Comparison of ENCODE assay signal across 8 mouse cellular contexts in the genomic region with DNA sequence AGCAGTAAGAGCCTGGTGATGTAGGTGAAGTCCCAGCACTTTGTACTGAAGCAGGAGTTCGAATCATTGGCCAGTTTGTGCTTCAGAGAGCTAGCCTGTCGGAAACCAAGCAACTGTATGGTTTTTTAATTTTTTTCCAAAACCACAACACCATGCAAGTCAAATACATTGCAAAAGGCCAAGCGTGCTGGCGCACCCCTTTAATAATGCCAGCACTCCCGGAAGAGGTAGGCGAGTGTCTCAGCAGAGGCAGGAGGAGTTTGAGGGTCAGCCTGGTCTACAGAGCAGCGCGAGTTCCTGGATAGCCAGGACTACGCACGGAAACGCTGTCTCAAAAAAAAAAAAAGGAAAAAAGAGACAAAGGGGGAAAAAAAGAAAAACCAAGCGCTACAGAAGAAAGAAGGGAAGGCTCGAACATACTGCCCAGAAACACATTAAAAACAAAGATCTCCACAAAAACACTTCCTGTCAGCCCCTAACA. TPM values are rescaled to one million over a fixed set of nuclear protein-coding genes. Genes with fewer than 3 reads are reported as not detected.
DNase-seq lines count a peak whose midpoint lies in the region; ATAC-seq lines count a peak whose summit lies in the region.

No protein-coding gene starts in this region.

- H3K4me3 ChIP-seq in lung, embryonic 15.5 days, result peak overlapping the region; percentile 99
- H3K4me3 ChIP-seq in neural tube, embryonic 15.5 days (replicated peaks), result peak overlapping the region; percentile 99

- peak; percentile 6 for DNase-seq in right cerebral cortex, adult 18-20 months
- DNase-seq in right cerebral cortex, postnatal 10 days (ENCODE audit: low spot score in 2 of 2), result no peak
- peak; percentile 34 for DNase-seq in c-Kit-positive CD71-positive TER-119-positive erythroid progenitor cells, embryonic 14.5 days (ENCODE audit: low spot score)
- peak; percentile 38 for DNase-seq in kidney, adult 11 months
- no peak for DNase-seq in layer of hippocampus, adult 11-12 months (ENCODE audit: low spot score)

- H3K27ac ChIP-seq in lung, embryonic 15.5 days, result peak overlapping the region; percentile 83
- H3K27ac ChIP-seq in neural tube, embryonic 15.5 days (replicated peaks), result peak overlapping the region; percentile 91

- peaks cover 12% of the 10 kb centered on the region for H3K4me1 ChIP-seq in lung, embryonic 15.5 days
- H3K4me1 ChIP-seq in neural tube, embryonic 15.5 days, result peaks cover 31% of the 10 kb centered on the region

- peak overlapping the region; percentile 100 for H3K9ac ChIP-seq in lung, embryonic 15.5 days
- peak overlapping the region; percentile 99 for H3K9ac ChIP-seq in neural tube, embryonic 15.5 days (replicated peaks)

- H3K9me3 ChIP-seq in lung, embryonic 15.5 days, result no peaks in the 10 kb centered on the region
- no peaks in the 10 kb centered on the region for H3K9me3 ChIP-seq in neural tube, embryonic 15.5 days (replicated peaks)

- H3K4me2 ChIP-seq in lung, embryonic 15.5 days, result peak overlapping the region; percentile 71
- H3K4me2 ChIP-seq in neural tube, embryonic 15.5 days, result peak overlapping the region; percentile 65

- 8% methylated on average over 13 of the region's 13 CpGs for WGBS in lung, embryonic 15.5 days
- WGBS in neural tube, embryonic 15.5 days, result 10% methylated on average over 12 of the region's 13 CpGs

- H3K27me3 ChIP-seq in lung, embryonic 15.5 days, result no peaks in the 10 kb centered on the region
- H3K27me3 ChIP-seq in neural tube, embryonic 15.5 days (replicated peaks), result no peaks in the 10 kb centered on the region

- peaks cover 10% of the 10 kb centered on the region for H3K36me3 ChIP-seq in lung, embryonic 15.5 days
- no peaks in the 10 kb centered on the region for H3K36me3 ChIP-seq in neural tube, embryonic 15.5 days

- peak; percentile 81 for ATAC-seq in granulocyte monocyte progenitor cell, adult 5-6 weeks (replicated peaks; ENCODE audit: poor library complexity, severe bottlenecking)
- ATAC-seq in lung, embryonic 15.5 days (ENCODE audit: borderline replicate concordance, extremely low read depth, low FRiP score, low TSS enrichment), result peak; percentile 62
- peak; percentile 71 for ATAC-seq in neural tube, embryonic 15.5 days (ENCODE audit: low FRiP score)

RNA-seq across cellular contexts. Expression of gene Ssb, which starts 0.3 kb away (rescaled TPM):
- total RNA-seq in granulocyte monocyte progenitor cell, adult 5-6 weeks (2014; fragmentation: Nextera tagmentation), result 279 TPM in 2 replicates
- total RNA-seq in granulocyte monocyte progenitor cell, adult 5-6 weeks (2017), result 479 and 601 TPM in 2 replicates
- 296 TPM in 2 replicates for polyA plus RNA-seq in lung, embryonic 15.5 days (2015; fragmentation: Nextera tagmentation; extraction: Ambion mirVana)
- 263 and 279 TPM in 2 replicates for polyA plus RNA-seq in neural tube, embryonic 15.5 days (2015; fragmentation: Nextera tagmentation; extraction: Ambion mirVana)

RNA-seq across cellular contexts. Expression of gene Mettl5, which starts 24.4 kb away (rescaled TPM):
- total RNA-seq in granulocyte monocyte progenitor cell, adult 5-6 weeks (2014; fragmentation: Nextera tagmentation), result 21.1 and 28.7 TPM in 2 replicates
- 46.0 and 48.8 TPM in 2 replicates for total RNA-seq in granulocyte monocyte progenitor cell, adult 5-6 weeks (2017)
- polyA plus RNA-seq in lung, embryonic 15.5 days (2015; fragmentation: Nextera tagmentation; extraction: Ambion mirVana), result 34.7 and 36.5 TPM in 2 replicates
- polyA plus RNA-seq in neural tube, embryonic 15.5 days (2015; fragmentation: Nextera tagmentation; extraction: Ambion mirVana), result 30.3 and 34.6 TPM in 2 replicates

RNA-seq across cellular contexts. Expression of gene Ubr3, which starts 36.0 kb away (rescaled TPM):
- 35.2 and 40.8 TPM in 2 replicates for total RNA-seq in granulocyte monocyte progenitor cell, adult 5-6 weeks (2014; fragmentation: Nextera tagmentation)
- 33.3 and 41.9 TPM in 2 replicates for total RNA-seq in granulocyte monocyte progenitor cell, adult 5-6 weeks (2017)
- 10.8 and 13.3 TPM in 2 replicates for polyA plus RNA-seq in lung, embryonic 15.5 days (2015; fragmentation: Nextera tagmentation; extraction: Ambion mirVana)
- polyA plus RNA-seq in neural tube, embryonic 15.5 days (2015; fragmentation: Nextera tagmentation; extraction: Ambion mirVana), result 15.2 and 17.7 TPM in 2 replicates

RNA-seq across cellular contexts. Expression of gene Klhl23, which starts 39.3 kb away (rescaled TPM):
- 10.8 and 14.6 TPM in 2 replicates for total RNA-seq in granulocyte monocyte progenitor cell, adult 5-6 weeks (2014; fragmentation: Nextera tagmentation)
- 31.5 and 33.6 TPM in 2 replicates for total RNA-seq in granulocyte monocyte progenitor cell, adult 5-6 weeks (2017)
- polyA plus RNA-seq in lung, embryonic 15.5 days (2015; fragmentation: Nextera tagmentation; extraction: Ambion mirVana), result 36.4 and 38.6 TPM in 2 replicates
- 88.3 and 96.9 TPM in 2 replicates for polyA plus RNA-seq in neural tube, embryonic 15.5 days (2015; fragmentation: Nextera tagmentation; extraction: Ambion mirVana)

Comparison
In these comparisons a context has a peak if more than half of its experiments do, and no peak if none do; other contexts are left out.
1. DNase-seq: peak in right cerebral cortex, adult 18-20 months (single experiment), c-Kit-positive CD71-positive TER-119-positive erythroid progenitor cells, embryonic 14.5 days (single experiment) and kidney, adult 11 months (single experiment); none in right cerebral cortex, postnatal 10 days (0 of 2) and layer of hippocampus, adult 11-12 months (single experiment).
2. Peak in every context shown above with its lines, with median percentiles within 50 percentile points of each other: ATAC-seq.